Mouse (Mus musculus) retina, postnatal 7 days (tissue): Measurements from ENCODE around the gene Oard1.

Source experiments
- DNase-seq: peaks from one replicate; pipeline ENCODE4 v3.0.0-alpha.2; 2012; ENCODE audit warnings: low read depth, low spot score

Oard1 gene

DNA sequence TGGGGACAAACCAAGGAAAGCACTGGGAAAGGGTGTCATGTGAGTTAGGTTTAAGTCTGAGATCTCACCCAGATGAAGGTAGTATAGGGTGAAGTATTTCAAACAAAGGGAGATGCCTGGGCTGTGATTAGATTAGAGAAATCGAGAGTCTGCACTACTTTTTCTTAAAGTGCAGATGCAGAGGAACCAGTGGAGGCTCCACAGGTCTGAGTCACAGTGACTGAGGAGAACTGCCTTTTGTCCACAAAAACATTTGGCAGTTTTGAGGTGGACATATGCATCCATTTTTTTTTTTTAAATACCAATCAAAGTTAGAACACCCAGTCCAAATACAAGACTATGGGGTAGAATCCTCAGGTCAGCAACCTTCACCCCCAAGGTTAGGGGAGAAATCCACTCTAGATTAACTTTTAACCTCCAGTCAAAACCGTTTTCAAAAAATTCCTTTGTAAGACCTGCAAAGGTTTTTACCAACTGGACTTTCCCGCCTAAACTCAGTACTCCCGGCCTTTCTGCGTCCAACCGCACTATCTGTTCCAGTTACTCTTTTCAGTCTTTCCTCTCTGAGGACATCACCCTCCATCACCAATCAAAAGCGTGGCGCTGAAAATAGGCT is 1.8 kb upstream of the Oard1 start:
- no peak for DNase-seq

DNA sequence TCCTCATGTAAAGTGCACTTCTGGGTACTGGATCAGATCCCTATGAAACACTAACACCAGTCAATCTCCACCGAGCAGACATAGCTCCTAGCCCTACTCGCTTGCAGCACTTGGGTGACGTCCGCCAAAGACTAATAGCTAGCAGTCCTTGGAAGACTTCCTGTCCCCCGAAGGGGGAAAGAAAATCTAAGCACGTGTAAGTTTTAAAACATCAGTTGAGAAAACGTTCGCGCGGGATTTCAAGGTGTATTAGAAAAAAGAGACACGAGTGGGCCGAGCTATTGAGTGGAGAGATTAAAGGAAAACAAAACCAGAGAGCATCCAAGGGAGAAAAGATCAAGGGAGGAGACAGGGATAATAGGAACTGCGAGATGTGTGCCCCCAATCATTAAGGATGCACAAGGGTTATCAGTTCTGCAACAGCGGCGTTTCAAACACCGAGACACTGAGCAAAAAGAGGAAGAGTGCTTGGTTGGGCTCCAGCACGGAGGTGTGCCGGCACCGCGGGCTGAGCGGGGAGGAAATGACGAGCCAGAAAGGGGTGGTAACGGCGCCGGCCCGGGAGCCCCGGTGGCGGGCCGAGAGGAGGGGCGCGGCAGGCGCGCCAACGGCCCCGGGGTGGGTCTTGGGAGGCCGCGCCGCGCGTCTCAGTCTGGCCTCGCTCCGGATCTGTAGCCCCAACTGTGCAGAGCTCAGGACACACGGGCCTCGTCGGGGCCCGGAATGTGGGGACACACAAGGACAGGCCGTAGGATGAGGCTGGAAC is 1.1 kb upstream of the Oard1 start:
- DNase-seq, result no peak

DNA sequence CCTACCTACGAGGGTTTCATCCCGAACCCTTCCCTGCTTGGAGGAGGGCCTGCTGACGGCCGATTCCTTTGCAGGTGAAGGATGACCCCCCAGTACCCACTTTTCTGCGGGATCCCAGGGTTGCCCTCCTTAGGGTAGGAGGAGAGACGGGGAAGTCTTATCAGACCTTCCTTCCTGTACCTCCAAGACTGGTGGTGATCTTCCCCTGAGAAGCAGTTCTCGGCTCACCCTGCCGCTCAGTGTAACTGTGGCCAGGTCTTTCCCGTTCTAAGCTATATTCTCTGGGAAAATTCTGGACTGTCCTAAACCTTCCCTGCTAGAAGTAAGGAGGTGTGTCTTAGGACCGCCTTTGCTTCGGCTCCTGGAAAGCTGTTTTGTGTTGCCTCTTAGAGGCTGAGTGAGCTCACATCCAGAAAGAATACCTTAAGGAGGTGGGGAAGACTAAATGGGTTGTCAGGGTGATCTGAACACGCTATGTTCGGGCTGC is 528 bp downstream of the Oard1 start:
- no peak for DNase-seq

DNA sequence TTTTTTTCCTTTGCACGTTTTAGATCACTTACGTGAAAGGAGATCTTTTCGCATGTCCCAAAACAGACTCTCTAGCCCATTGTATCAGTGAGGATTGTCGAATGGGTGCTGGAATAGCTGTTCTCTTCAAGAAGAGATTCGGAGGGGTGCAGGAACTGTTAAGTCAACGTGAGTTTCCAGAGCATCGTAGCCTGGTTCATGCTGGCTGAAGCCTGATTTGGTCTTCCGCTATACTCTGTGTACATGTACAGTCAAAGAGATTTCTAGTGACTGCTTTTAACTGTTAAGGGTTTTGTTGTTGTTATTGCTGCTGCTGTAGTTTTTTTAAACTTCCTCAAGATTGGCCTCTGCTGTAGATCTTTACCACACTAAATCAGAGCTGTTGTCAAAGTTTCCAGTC is 1.4 kb downstream of the Oard1 start:
- no peak for DNase-seq

DNA sequence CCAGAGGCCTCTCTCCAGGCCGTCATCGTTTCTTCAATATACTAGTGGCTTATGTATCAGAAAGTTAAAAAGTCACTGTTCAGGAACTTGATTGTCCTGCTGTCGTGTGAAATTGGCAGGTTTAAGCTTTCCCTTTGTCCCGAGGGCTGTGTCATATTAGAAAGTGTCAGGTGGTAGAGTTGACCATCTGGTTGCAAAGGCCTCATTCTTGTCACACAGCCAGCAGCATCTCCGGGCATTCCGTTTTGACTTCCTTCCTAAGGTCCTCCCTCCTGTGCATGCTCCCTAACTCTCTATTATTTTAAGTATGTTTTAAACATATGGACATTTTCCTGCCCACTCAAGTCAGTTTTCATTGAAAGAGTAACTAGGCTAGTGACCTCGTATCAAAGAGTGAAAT is 6.2 kb downstream of the Oard1 start:
- DNase-seq, result no peak

DNA sequence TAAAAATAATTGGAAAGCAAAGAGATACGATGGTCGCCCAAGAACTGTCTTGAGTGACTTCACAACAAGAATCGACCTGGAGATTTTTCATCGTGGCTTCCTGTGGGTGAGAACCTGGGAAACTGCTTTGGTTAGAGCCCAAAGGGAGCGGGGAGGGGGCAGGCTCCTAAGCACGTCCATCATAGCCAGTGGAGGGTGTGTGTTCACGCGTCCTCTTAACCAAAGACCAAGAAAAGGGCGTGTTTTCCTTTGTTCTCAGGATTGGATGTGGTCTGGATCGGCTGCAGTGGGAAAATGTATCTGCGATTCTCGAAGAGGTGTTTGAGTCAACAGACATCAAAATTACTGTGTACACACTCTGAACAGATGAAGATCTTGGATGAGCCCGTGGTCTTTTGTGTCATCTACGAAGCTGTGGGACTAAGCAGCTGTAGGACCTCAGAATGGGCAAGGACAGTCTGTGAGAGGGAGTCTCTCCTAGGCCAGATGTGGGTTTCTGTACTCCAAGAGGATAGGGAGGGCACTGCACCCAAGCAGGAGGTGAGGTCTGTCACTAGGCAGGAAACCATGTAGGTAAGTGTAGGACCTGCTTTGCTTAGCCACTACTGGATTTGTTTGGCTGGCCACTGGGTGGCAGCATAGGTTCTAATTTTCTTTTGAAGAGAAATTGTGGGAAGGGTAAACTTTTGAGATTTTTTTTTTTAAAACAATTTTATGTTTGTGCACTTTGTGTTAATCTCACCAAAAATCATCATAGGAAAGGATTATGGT is 6.8 kb downstream of the Oard1 start:
- no peak for DNase-seq

DNA sequence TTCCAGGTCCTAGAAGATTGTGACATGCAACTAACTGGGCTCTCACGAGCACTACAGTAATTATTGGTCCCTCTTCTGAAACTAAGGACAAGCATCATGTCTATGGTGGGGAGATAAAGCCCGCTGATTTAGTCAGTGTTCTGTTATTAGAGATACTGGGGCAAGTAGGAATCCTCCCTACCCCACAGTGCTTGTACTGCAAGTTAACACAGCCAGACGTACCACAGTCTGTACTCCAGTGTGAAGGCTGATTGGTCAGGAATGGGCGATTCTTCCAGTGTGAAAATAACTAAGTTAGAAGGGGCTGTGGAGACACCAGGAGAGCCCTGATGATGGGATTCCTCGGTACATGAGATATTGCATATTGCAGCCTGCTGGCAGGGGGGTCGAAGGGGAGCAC is 7.7 kb downstream of the Oard1 start:
- no peak for DNase-seq

DNA sequence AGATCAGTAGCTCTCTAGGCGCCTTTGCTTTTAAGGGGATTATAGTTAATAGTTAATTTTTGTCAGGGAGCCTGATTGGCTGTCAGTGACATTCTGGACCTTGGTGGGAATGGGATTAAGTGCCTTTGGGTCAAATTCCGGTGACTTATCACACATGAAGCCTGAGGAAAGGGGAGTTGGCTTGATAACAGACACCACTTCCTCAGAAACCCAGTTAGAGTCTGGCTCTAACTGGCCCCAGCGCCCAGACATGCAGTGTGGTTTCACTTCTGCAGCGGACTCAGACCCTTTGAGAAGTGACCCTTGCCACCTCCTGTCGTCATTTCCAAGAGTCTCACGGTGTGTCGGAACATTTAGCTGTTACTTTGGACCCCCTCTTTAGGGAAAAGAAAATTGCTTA is 8.4 kb downstream of the Oard1 start:
- no peak for DNase-seq

DNA sequence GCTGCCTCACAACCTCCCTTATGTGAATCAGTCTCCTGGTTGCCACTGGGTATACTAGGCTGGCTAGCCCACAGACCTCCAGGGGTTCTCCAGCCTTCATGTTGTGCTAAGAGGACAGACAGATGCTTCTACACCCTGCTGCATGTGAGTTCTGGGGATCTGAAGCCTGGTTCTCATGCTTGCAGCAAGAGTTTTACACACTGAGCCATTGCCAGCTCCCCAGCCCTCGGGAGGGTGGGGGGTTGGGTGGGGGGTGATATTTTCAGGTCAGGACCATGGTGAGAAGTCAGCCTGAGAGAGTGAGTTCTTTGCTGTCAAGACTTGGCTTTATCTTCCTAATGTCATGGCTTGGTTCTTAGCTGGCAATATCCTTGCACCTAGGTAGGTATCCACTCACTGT is 9.0 kb downstream of the Oard1 start:
- no peak for DNase-seq

DNA sequence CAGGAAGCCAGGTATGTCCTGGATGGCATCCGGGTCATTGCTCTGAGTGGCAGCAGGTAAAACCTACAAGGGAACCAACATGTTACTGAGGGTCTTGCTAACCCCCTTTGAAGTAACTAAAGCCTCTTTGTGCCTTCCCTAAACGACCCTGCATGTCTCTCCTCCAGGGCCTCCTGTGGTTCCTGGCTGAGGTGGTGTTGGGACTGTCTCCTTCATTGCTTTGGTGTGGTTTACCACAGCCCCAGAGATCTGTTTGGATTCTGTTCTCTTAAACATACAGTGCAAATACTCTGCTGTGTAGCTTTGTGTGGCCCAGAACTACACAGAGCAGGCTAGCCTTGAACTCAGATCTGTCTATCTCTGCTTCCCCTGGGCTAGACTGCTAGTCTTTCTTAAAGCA is 9.8 kb downstream of the Oard1 start:
- DNase-seq, result no peak

DNA sequence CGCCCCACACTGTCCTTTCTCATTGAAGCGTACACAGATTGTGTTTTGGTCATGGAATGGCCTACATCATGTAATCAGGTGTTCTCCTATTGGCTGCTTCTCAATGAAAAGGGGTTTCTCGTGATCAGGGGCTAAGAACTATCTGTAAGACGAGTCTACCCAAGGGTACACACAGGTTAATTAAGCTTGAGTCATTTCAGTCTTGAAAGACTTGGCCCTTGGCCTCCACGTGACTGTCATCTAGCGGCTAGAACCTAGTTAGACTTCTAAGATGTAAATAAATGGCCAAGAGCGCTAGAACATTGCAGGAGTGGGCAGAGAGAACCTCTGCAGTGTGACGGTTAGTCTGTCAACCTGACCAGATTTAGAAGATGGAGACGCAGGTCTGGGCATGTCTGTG is 14.4 kb downstream of the Oard1 start:
- no peak for DNase-seq

DNA sequence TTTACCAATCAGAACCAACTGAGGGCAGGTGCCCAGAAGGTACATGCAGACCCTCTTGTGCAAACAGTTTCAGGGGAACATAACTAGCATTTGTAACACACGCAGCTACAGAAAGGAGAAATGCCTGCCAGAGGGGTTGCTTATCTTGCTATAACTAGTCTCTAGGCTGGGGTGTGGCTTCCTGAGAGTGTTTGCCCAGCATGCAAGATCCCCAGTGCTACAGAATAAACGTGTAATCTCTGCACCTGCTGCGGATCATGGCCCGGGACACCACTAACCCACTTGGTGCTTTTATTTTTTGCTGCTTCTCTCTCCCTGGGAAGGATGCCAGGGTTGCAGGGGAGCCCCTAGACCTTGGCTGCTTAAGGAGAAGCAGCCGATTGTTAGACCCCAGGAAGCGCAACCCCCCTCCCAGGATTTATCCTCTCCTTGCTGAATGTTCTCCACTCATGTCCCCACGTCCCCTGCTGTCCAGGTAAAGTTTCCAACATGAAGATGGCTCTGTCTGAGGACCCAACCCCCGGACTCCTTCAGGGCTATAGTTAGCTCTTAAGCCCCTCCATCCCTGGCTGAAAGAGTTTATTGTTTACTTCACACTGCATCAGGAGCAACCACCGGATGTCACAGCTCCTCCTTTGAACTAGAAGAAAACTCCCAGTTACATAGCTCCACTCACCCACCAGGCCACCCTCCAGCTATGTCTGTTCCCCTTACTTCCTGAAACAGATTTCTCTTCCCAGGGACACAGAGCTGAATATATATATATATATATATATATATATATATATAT is 16.2 kb downstream of the Oard1 start:
- DNase-seq, result no peak

DNA sequence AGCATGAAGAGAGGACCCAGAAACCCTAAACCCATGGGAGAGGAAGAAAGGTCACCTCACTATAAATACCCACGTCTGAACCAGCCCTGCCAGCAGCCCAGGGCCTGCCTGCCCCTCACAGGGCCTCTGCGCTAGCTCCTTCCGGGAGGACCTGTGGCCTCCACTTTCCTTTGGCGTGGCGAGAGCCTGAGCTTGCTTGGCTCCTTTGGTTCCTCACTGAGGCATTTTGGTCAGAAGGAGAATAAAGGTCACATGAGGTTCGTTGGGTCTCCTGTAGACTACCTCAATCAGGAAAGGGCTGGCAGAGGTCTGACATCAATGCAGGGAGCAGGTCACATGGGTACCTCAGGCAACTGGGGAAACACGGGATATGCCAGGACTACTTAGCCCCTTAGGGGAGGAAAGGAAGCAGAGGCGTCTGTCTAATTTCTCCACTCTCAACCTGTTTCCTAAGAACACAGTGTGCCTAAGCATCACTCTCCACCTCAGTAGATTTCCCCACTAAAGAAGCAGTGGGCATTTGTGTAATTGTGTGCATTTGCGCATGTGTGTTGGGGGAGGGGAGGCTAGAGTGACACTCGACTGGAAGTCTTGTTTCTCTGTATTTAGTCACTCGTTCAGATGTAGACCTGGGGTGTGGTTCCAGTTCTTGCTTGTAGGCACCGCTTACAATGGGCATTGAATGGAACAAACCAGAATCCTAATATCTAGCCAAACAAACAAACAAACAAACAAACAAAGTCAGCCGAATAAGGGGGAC is 17.4 kb downstream of the Oard1 start:
- DNase-seq, result no peak

DNA sequence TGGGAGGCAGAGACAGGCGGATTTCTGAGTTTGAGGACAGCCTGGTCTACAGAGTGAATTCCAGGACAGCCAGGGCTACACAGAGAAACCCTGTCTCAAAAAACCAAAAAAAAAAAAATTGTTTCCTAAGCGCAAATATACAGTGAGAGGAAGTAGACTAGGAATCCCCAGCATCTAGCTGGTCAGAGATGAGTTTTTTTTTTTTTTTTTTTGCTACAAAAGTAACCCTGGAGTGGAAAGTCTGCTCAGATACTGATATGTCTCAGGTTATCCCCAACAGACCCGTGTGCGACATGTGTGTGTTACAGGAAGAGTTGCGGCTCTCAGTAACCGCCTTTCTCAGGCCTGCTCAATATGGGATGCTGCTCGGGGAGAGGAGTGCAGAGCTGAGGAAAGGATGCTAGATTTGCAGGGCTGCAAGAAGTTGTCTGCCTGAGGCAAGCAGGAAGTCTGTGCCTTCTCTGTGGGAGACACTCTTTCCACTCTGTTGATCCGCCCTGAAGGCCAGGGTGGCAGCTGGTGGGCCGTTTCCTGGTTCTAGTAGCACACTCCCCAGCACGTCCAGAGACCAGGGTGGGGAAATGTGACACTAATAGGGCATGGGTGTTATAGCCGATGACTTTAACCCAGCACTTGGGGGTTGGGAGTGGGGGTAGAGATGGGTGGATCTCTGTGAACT is 18.2 kb downstream of the Oard1 start:
- no peak for DNase-seq

DNA sequence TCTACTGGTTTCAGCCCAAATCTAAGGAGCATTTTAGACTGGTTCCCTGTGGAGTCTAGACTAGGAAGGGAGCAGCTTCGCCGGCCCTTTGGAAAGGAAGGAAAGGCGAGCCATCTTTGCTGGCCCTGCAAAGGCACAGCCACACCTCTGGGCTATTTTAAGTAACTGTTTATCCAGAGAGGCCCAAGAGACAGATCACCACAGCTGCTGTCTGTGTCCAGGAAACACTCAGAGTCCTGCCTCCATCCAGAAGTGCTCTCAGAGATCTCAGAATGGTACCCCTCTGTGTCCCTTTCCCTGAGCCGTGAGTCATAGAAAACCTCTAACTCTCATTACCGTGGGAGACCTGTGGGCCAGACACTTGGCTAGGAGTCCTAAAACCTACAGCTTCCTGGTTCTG is 20.6 kb downstream of the Oard1 start:
- DNase-seq, result no peak

DNA sequence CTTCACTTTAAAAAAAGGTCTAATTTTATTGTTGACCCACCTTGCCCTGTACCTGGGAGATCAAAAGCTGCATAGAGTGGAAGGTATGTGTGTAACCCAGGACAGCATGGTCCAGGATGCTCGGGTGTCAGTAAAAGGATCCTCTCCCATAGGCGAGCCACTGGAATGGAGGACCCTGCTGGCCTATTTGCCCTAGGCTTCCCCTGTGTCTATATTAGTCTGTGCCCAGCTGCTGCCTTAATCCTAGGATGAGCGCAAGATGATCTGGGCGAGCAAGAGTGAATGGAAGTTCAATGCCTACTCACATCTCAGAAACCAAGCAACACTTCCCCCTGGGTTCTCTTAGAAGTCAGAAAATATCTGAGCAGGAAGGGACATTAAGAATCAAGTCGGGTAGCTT is 21.2 kb downstream of the Oard1 start:
- no peak for DNase-seq

DNA sequence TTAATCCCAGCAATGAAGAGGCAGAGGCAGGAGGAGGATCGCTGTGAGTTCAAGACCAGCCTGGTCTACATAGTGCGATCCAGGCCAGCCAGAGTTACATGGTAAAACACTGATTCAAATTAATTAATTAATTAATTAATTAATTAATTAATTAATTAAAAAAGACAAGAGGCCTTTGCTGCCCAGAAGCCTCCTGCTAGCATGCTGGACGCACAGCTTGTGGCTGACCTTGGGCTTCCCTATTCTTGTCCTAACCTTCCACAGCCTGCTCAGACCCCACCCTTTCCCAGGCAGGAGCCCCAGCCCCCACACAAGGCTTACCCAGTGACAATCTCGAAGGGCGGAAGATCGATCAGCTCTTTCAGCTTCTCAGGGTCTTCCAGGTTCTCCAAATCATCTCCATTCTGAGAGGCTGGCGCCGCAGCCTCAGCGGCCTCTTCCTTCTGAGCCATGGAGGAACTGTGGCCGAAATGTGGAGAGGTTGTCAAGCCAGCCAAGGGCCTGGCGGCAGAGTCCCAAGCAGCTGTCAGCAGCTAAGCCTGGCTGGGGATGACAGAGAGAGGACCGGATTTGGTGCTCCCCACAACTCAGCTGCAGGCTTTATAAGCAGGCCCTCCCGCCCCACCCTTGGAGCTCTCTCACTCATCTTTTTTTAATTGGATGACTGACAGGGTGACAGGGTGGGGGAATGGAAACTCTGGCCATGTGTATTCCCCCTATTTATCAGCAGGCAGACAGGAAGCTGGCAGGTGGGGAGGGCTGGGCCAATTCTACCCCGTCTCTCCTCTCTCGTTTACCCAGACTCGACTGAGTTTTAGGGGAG is 22.6 kb downstream of the Oard1 start, which contains the start of gene Apobec2:
TSS of gene Apobec2 (minus strand) at position 773 of the 823 bp plus-strand sequence.
- DNase-seq, result peak; percentile 31

DNA sequence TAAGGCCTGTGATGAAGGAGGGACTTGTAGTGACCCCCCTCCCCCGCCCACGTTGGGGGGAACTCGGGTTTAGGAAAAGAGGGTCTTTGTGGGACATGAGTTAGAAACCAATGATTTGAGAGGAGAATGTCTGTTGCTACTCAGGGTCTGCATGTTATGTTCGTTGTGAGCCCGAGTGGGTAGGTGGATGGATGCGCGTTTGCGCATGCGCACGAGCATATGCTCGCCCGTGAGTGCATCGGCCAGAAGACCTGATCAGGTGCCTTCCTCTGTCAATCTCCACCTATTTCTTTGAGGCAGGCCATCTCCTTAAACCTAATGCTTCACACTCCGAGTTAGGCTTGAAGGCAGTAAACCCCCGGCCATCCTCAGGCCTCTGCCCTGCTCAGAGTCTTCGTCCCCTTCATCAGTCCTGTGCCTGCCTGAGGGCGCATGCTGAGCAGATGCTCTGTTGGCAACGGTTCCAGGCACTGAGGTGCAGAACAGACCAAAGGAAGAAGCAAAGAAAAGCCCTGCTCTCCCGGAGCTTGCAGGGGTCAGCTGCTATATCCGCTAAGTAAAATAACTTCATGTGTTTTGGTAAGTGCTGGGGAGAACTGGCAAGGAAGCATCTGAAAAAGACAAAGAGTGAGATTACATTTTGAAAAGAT is 23.3 kb downstream of the Oard1 start:
- DNase-seq, result no peak

DNA sequence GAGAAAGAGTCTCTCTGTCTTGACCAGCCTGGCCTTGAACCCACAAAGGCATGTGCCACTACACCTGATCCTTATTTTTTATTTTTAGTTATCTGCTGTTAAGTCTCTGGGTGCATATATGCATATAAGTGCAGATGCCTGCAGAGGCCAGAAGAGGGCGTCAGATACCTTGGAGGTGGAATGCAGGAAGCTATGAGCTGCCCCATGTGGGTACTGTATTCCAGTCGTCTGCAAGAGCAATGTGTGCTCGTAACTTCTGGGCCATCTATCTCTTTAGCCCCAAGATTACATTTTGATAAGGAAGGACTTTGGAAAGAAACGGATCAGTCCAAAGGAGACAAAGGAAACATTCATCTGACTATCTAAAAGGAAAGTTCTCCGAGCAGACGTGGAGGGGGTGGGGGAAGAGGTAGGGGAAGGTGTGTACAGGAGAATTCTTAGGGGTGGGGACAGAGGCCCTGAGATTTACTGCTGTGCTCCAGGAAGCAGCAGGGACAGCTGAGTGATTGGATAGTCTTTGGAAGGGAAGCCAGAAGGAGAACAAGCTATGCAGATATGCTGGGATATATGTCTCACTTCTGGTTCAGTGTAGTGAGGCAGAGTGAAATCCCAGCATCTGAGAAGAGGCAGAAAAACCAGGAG is 24.0 kb downstream of the Oard1 start:
- DNase-seq, result no peak
